Mouse (Mus musculus) heart, adult 8-10 months (tissue): ENCODE results near the gene Inca1. TPM values are rescaled to one million over a fixed set of nuclear protein-coding genes. Genes with fewer than 3 reads are reported as not detected.

Experiments
- microRNA-seq: library from miRNA; unstranded; fragments of <30 nt; microRNA quantifications from one replicate; pipeline ENCODE4 v1.2.0, GENCODE M21; 2022
- total RNA-seq, 4 experiments: library from RNA; stranded (reverse); gene quantifications; 2 replicates each; pipeline ENCODE4 v1.2.4; 2022

The Inca1 gene
- total RNA-seq, 4 experiments from 2014 or later, result 5.1 to 6.7 (median 5.6) TPM

Small RNA genes within 50 kb of the gene (microRNA-seq; reads per million reads assigned to microRNA genes)
- gene Mir6925, result not detected

Other genes with a start within 250 kb of the Inca1 start
- gene Med11, start 248.2 kb downstream of the Inca1 start, total RNA-seq, result 10 to 100 TPM in 1 of 4 experiments, 1 to 10 TPM in 3; 5.9 to 10.6 (median 6.9) TPM
- 1 to 10 TPM; 1.1 to 2.7 (median 1.9) TPM for gene Zmynd15, start 240.7 kb downstream of the Inca1 start, total RNA-seq
- gene Cxcl16, start 240.2 kb downstream of the Inca1 start, total RNA-seq, result 10 to 100 TPM in 1 of 4 experiments, 1 to 10 TPM in 3; 8.4 to 10.3 (median 9.6) TPM
- gene Tm4sf5, start 194.9 kb downstream of the Inca1 start, total RNA-seq, result 1 to 10 TPM in 3 of 4 experiments, under 1 TPM in 1; 0.49 to 2.2 (median 1.5) TPM
- not detected for gene Vmo1, start 185.5 kb downstream of the Inca1 start, total RNA-seq
- gene Gltpd2, start 181.0 kb downstream of the Inca1 start, total RNA-seq, result not detected
- 100 to 1,000 TPM; 218 to 249 (median 234) TPM for gene Psmb6, start 174.8 kb downstream of the Inca1 start, total RNA-seq
- not detected for gene Gm40193, start 167.2 kb downstream of the Inca1 start, total RNA-seq
- 1 to 10 TPM; 6.2 to 8.6 (median 8.2) TPM for gene Pld2, start 160.1 kb downstream of the Inca1 start, total RNA-seq
- 10 to 100 TPM; 47.8 to 52.8 (median 49.4) TPM for gene Mink1, start 137.3 kb downstream of the Inca1 start, total RNA-seq
- not detected for gene 4930544D05Rik, start 84.3 kb downstream of the Inca1 start, total RNA-seq
- not detected for gene Chrne, start 80.9 kb downstream of the Inca1 start, total RNA-seq
- gene Gp1ba, start 61.0 kb downstream of the Inca1 start, total RNA-seq, result under 1 TPM; 0.31 to 0.55 (median 0.54) TPM
- gene Rnf167, start 52.9 kb downstream of the Inca1 start, total RNA-seq, result 10 to 100 TPM; 53.0 to 67.3 (median 58.7) TPM
- gene Slc25a11, start 52.7 kb downstream of the Inca1 start, total RNA-seq, result 100 to 1,000 TPM; 640 to 724 (median 656) TPM
- 100 to 1,000 TPM; 243 to 295 (median 274) TPM for gene Pfn1, start 45.5 kb downstream of the Inca1 start, total RNA-seq
- 1,000 to 10,000 TPM; 1,693 to 1,917 (median 1,770) TPM for gene Eno3, start 43.0 kb downstream of the Inca1 start, total RNA-seq
- gene Spag7, start 30.7 kb downstream of the Inca1 start, total RNA-seq, result 100 to 1,000 TPM in 1 of 4 experiments, 10 to 100 TPM in 3; 89.6 to 119 (median 95.7) TPM
- 10 to 100 TPM; 32.4 to 41.1 (median 34.2) TPM for gene Camta2, start 12.1 kb downstream of the Inca1 start, total RNA-seq
- gene Kif1c, start 393 bp upstream of the Inca1 start, total RNA-seq, result 100 to 1,000 TPM; 456 to 555 (median 507) TPM
- 1 to 10 TPM; 6.1 to 8.6 (median 7.5) TPM for gene Zfp3, start 64.1 kb upstream of the Inca1 start, total RNA-seq
- under 1 TPM; 0.25 to 0.97 (median 0.53) TPM for gene Scimp, start 112.4 kb upstream of the Inca1 start, total RNA-seq
- gene Rabep1, start 144.6 kb upstream of the Inca1 start, total RNA-seq, result 10 to 100 TPM; 35.9 to 40.8 (median 36.5) TPM